Mouse (Mus musculus) spleen, adult 2 months (tissue): ENCODE measurements around the gene Flnb.

Source experiments
- CTCF ChIP-seq: fragments of 200-500 bp; IDR thresholded peaks from 2 replicates; pipeline ENCODE4 v1.5.1; 2011; ENCODE audit warnings: mild to moderate bottlenecking, inconsistent platforms; ENCODE audit not compliant: insufficient read depth, insufficient read length, insufficient replicate concordance; ENCODE audit errors: extremely low read depth
- POLR2A ChIP-seq: fragments of 200-500 bp; IDR thresholded peaks from 2 replicates; pipeline ENCODE4 v1.6.1; 2011; ENCODE audit warnings: low read depth, low read length, inconsistent platforms

GRCm38 (mm10) chr14:7808501-7808981 lies 9.2 kb upstream of the Flnb start:
- TF ChIP-seq POLR2A (no peak), CTCF (no peak)
